Mouse (Mus musculus): Measurements from ENCODE around the gene Pet117.
A peak's percentile ranks its signal among the peaks of the same experiment; 100 is the strongest.
"Not testable (repeated sequence)": the region's sequence is repeated elsewhere in the genome, so short reads cannot be mapped to it uniquely, and the experiment has no call there.

Pet117 gene

GRCm38 (mm10) chr2:144368400-144369019 is at the start of gene Pet117, which contains the start of gene Kat14:
Pet117 (plus strand) TSS chr2:144368996.
Kat14 (plus strand) TSS chr2:144368983.
- peak; percentile 98 for DNase-seq

GRCm38 (mm10) chr2:144324218-144324617 is 44.6 kb upstream of the Pet117 start:
- no peak for DNase-seq

GRCm38 (mm10) chr2:144329451-144329850 is 39.3 kb upstream of the Pet117 start:
- DNase-seq = no peak

GRCm38 (mm10) chr2:144329937-144330336 is 38.9 kb upstream of the Pet117 start:
- no peak for DNase-seq

GRCm38 (mm10) chr2:144330352-144330959 is 38.3 kb upstream of the Pet117 start:
- DNase-seq = no peak

- DNase-seq = peak; percentile 64
Observed at GRCm38 (mm10) chr2:144330960-144331371, 37.8 kb upstream of the Pet117 start.

GRCm38 (mm10) chr2:144331401-144332302 is 37.1 kb upstream of the Pet117 start, which contains the start of gene Ovol2:
Ovol2 (minus strand) TSS chr2:144332146.
- peak; percentile 72 for DNase-seq

GRCm38 (mm10) chr2:144332486-144332885 is 36.3 kb upstream of the Pet117 start:
- no peak for DNase-seq

GRCm38 (mm10) chr2:144333138-144333842 is 35.5 kb upstream of the Pet117 start:
- no peak for DNase-seq

GRCm38 (mm10) chr2:144337230-144337629 is 31.6 kb upstream of the Pet117 start:
- no peak for DNase-seq

- no peak for DNase-seq
Observed at GRCm38 (mm10) chr2:144337701-144338100, 31.1 kb upstream of the Pet117 start.

GRCm38 (mm10) chr2:144338149-144338548 is 30.6 kb upstream of the Pet117 start:
- DNase-seq = not testable (repeated sequence)

- DNase-seq = no peak
Observed at GRCm38 (mm10) chr2:144343158-144343557, 25.6 kb upstream of the Pet117 start.

- DNase-seq = no peak
Observed at GRCm38 (mm10) chr2:144348525-144348924, 20.3 kb upstream of the Pet117 start.

- no peak for DNase-seq
Observed at GRCm38 (mm10) chr2:144352843-144353242, 16.0 kb upstream of the Pet117 start.

GRCm38 (mm10) chr2:144369020-144369421 is 225 bp downstream of the Pet117 start:
- DNase-seq = no peak

- DNase-seq = peak; percentile 48
Observed at GRCm38 (mm10) chr2:144369511-144369910, 715 bp downstream of the Pet117 start.

- DNase-seq = peak; percentile 15
Observed at GRCm38 (mm10) chr2:144371566-144371965, 2.8 kb downstream of the Pet117 start.

- no peak for DNase-seq
Observed at GRCm38 (mm10) chr2:144373063-144373462, 4.3 kb downstream of the Pet117 start.

GRCm38 (mm10) chr2:144375063-144375703 is 6.4 kb downstream of the Pet117 start:
- no peak for DNase-seq

GRCm38 (mm10) chr2:144381293-144381692 is 12.5 kb downstream of the Pet117 start:
- peak; percentile 10 for DNase-seq

- DNase-seq = no peak
Observed at GRCm38 (mm10) chr2:144381741-144382140, 12.9 kb downstream of the Pet117 start.
